Mouse (Mus musculus): ENCODE data around the gene Hrc. TPM values are rescaled to one million over a fixed set of nuclear protein-coding genes. Genes with fewer than 3 reads are reported as not detected.

Hrc gene
- total and polyA plus RNA-seq, 3 experiments, result 0.10 to 0.21 TPM; not detected in 1

GRCm38 (mm10) chr7:45313495-45313894 lies 21.6 kb upstream of the Hrc start:
- Histone ChIP-seq H3K4me3 (replicated peaks in 1 of 3; ENCODE audit: low read depth in 2 of 3, low read length in 2 of 3, poor library complexity in 1 of 3) (no peak overlapping the region), H3K79me2 (replicated peaks; ENCODE audit: control insufficient read depth, extremely low read depth, insufficient read depth, poor library complexity, severe bottlenecking) (no peaks in the 10 kb centered on the region), H3K27ac (ENCODE audit: insufficient read depth, low read depth) (no peak overlapping the region), H3K4me1 (ENCODE audit: control insufficient read depth in 1 of 2, insufficient read depth in 2 of 2) (peaks cover 3 to 9% of the 10 kb centered on the region in 2 experiments), H3K36me3 (replicated peaks in 1 of 2; ENCODE audit: control insufficient read depth in 1 of 2, insufficient read depth in 1 of 2, low read length in 1 of 2) (peaks cover 0 to 10% of the 10 kb centered on the region in 2 experiments), H3K27me3 (replicated peaks) (peaks cover 1% of the 10 kb centered on the region), H3K9me3 (replicated peaks; ENCODE audit: low read length) (no peaks in the 10 kb centered on the region), H3K9ac (ENCODE audit: insufficient read depth, low read depth) (no peak overlapping the region), H3K4me2 (ENCODE audit: insufficient read depth, low read depth, poor library complexity, severe bottlenecking) (no peak overlapping the region)
- no peak for DNase-seq (ENCODE audit: extremely low read depth)
- dilution Hi-C loops (cut with MboI; ENCODE audit: extremely low pct_ligation_motif_present, extremely low pct_unique_long_range_greater_than_20kb, low sequenced_read_pairs), result no loop called here
- TF ChIP-seq ELF1 (IDR thresholded peaks at IDR 0.05; ENCODE audit: low read depth, low read length), result no peak
- TF ChIP-seq ZMIZ1 (IDR thresholded peaks at IDR 0.05; ENCODE audit: low read depth, low read length), result no peak
- TF ChIP-seq MXI1 (IDR thresholded peaks at IDR 0.05; ENCODE audit: low read depth, low read length), result no peak
- TF ChIP-seq IRF4 (IDR thresholded peaks at IDR 0.05; ENCODE audit: low read depth, low read length), result no peak
- TF ChIP-seq UBTF (IDR thresholded peaks at IDR 0.05; ENCODE audit: low read depth, low read length), result no peak
- no peak for TF ChIP-seq RCOR1 (conservative IDR thresholded peaks at IDR 0.05; ENCODE audit: low read depth, low read length)
- TF ChIP-seq MAFK (IDR thresholded peaks at IDR 0.05; ENCODE audit: insufficient replicate concordance, low read length), result no peak
- TF ChIP-seq ZKSCAN1 (IDR thresholded peaks at IDR 0.05; ENCODE audit: borderline replicate concordance, low read depth, low read length), result no peak
- no peak for TF ChIP-seq TCF12 (IDR thresholded peaks at IDR 0.05; ENCODE audit: low read depth, low read length)
- TF ChIP-seq CHD1 (IDR thresholded peaks at IDR 0.05; ENCODE audit: low read depth, low read length), result no peak
- TF ChIP-seq JUND (conservative IDR thresholded peaks at IDR 0.05; ENCODE audit: low read depth, low read length), result no peak
- no peak for TF ChIP-seq HCFC1 (IDR thresholded peaks at IDR 0.05; ENCODE audit: low read depth, low read length)
- TF ChIP-seq E2F4 (IDR thresholded peaks at IDR 0.05; ENCODE audit: insufficient replicate concordance, low read depth, low read length), result no peak
- TF ChIP-seq CHD2 (IDR thresholded peaks at IDR 0.05; ENCODE audit: low read length), result no peak
- no peak for TF ChIP-seq SIN3A (IDR thresholded peaks at IDR 0.05; ENCODE audit: low read length)
- no peak for TF ChIP-seq BHLHE40 (IDR thresholded peaks at IDR 0.05; ENCODE audit: low read depth, low read length)
- no peak for TF ChIP-seq MAX (IDR thresholded peaks at IDR 0.05; ENCODE audit: low read length)
- no peak for TF ChIP-seq JUN (IDR thresholded peaks at IDR 0.05; ENCODE audit: insufficient read depth, low read depth, low read length)
- TF ChIP-seq RAD21 (IDR thresholded peaks at IDR 0.05; ENCODE audit: low read depth, low read length), result no peak
- in situ Hi-C loops (cut with MboI; ENCODE audit: low pct_ligation_motif_present, low pct_unique_long_range_greater_than_20kb, low sequenced_read_pairs), result no loop called here

GRCm38 (mm10) chr7:45315182-45315701 lies 19.8 kb upstream of the Hrc start:
- dilution Hi-C loops (cut with MboI; ENCODE audit: extremely low pct_ligation_motif_present, extremely low pct_unique_long_range_greater_than_20kb, low sequenced_read_pairs) (no loop called here), in situ Hi-C loops (cut with MboI; ENCODE audit: low pct_ligation_motif_present, low pct_unique_long_range_greater_than_20kb, low sequenced_read_pairs) (no loop called here)
- H3K4me3 ChIP-seq (replicated peaks in 1 of 3; ENCODE audit: low read depth in 2 of 3, low read length in 2 of 3, poor library complexity in 1 of 3), result no peak overlapping the region
- no peaks in the 10 kb centered on the region for H3K27me3 ChIP-seq (replicated peaks)
- no peaks in the 10 kb centered on the region for H3K79me2 ChIP-seq (replicated peaks; ENCODE audit: control insufficient read depth, extremely low read depth, insufficient read depth, poor library complexity, severe bottlenecking)
- DNase-seq (ENCODE audit: extremely low read depth), result no peak
- H3K9ac ChIP-seq (ENCODE audit: insufficient read depth, low read depth), result no peak overlapping the region
- TF ChIP-seq TBP (conservative IDR thresholded peaks at IDR 0.05; ENCODE audit: low read depth, low read length) (no peak), UBTF (IDR thresholded peaks at IDR 0.05; ENCODE audit: low read depth, low read length) (no peak), EP300 (IDR thresholded peaks at IDR 0.05; ENCODE audit: low read length) (no peak), JUN (IDR thresholded peaks at IDR 0.05; ENCODE audit: insufficient read depth, low read depth, low read length) (no peak), ZNF384 (IDR thresholded peaks at IDR 0.05; ENCODE audit: low read depth, low read length) (no peak), MAZ (IDR thresholded peaks at IDR 0.05; ENCODE audit: low read depth, low read length) (no peak), POLR2A (IDR thresholded peaks at IDR 0.05; ENCODE audit: low read depth, low read length) (no peak), E2F4 (IDR thresholded peaks at IDR 0.05; ENCODE audit: insufficient replicate concordance, low read depth, low read length) (no peak), PAX5 (IDR thresholded peaks at IDR 0.05; ENCODE audit: low read length) (no peak), MYC (IDR thresholded peaks at IDR 0.05; ENCODE audit: low read depth, low read length) (no peak)
- H3K9me3 ChIP-seq (replicated peaks; ENCODE audit: low read length), result no peaks in the 10 kb centered on the region
- no peak overlapping the region for H3K4me2 ChIP-seq (ENCODE audit: insufficient read depth, low read depth, poor library complexity, severe bottlenecking)
- peaks cover 0 to 13% of the 10 kb centered on the region in 2 experiments for H3K36me3 ChIP-seq (replicated peaks in 1 of 2; ENCODE audit: control insufficient read depth in 1 of 2, insufficient read depth in 1 of 2, low read length in 1 of 2)
- no peak overlapping the region for H3K27ac ChIP-seq (ENCODE audit: insufficient read depth, low read depth)
- H3K4me1 ChIP-seq (ENCODE audit: control insufficient read depth in 1 of 2, insufficient read depth in 2 of 2), result 0 out of 4 replicates have a peak, but pooled peaks cover 0 to 2% of the 10 kb centered on the region in 2 experiments
